Mouse (Mus musculus) right cerebral cortex, postnatal 4 days (tissue): ENCODE data around the gene Tnfsf9.

ENCODE experiments used
- DNase-seq: peaks from one replicate; pipeline ENCODE4 v3.0.0-alpha.2; 2022

Gene Tnfsf9

DNA sequence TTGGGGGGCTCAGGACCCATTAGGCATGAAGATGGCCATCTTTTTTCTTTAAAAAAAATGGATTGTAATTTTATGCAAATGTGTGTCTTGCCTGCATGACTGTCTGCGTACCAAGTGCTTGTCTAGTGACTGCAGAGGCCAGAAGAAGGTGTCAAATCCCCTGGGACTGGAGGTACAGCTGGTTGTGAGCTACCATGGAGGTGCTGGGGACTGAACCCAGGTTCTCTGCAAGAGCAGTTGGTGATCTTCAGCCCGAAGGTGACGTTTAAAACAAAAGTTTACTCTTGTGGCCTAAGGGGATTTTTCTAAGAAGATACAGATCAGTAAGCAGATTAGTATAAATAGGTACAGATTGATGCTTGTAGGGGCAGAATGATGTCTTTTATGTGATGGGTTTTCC, 30.5 kb downstream of the Tnfsf9 start:
- no peak for DNase-seq

- DNase-seq: no peak
These were observed 33.6 kb downstream of the Tnfsf9 start for GRCm38 (mm10) chr17:57138676-57139075.

GRCm38 (mm10) chr17:57139708-57140107, 34.6 kb downstream of the Tnfsf9 start:
- DNase-seq: no peak

GRCm38 (mm10) chr17:57143704-57144103, 38.6 kb downstream of the Tnfsf9 start:
- DNase-seq: no peak

DNA sequence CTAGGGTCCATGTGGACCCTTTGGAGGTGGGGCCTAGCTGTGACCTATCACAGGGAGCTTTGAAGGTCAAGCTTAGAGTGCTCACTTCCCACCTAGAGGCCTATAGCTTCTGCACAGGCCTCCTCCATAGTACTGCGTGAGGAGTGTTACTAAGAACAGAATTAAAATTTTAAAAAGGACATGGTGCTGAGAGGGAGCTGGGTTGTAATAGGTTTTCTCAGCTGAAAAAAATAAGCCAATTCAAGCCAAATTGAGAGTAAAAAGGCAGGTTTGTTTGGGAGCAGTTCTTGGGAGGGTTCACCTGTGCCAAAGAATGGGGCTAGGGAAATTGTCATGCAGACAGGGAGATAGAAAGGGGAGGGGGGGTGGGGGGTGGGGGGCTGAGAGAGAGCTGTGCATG, 40.0 kb downstream of the Tnfsf9 start:
- no peak for DNase-seq

DNA sequence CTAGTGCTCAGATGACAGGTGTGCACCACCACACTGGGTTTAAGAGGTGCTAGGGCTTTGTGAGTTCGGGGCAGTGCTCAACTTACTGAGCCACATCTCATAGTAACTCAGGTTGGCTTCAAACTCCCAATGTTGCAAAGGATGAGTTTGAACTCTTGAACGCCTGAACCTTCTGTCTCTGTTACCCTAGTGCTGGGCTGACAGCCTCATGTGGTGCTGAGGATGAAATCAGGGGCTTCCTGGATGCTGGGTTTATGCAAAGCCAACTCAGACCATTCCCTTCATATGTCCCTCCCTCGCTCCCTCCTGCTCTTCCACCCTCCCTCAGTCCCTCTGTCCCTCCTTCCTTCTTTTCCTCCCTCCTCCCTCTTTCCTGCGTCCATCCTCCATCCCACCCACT, 43.2 kb downstream of the Tnfsf9 start:
- DNase-seq: no peak

DNA sequence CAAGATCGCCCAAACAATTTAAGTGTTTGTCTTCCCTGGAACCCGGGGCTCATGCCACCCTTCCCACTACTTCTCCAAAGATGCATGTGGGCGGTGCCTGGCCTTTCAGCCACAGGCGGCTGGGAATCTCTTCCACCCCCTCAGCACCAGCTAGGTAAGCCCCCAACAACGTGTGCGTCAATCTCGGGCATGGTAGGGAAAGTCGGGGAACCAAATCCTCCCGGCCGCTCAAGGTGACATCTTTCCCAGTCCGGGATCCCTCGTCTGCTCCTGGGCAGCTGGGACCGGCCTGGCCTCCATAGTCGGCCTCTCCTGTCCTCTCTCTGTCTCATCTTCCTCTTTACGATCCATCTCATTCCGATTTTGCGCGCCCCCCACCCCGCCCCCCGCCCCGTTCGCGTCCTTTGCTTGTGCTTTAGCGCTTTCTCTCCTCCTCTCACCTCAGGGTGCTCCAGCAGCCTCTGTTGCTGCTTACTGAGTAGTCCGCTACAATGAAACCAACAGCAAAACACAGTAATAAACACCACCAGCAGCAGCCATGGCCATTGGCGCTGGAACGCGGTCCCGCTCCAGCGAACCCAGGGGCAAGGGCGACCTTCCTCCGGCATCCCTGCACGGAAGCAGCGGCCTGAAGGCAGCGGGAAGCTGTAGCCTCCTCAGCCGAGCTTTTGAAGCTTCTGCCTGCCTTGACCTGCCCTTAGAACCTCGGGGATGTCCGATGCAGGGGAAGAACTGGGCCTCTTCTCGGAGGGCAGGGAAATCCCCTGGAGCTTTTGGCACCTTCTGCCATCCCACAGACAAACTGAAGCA, 44.1 kb downstream of the Tnfsf9 start, which contains the start of gene Cd70:
TSS of gene Cd70 (minus strand) at position 784 of the 810 bp plus-strand sequence.
- peak; percentile 11 for DNase-seq

DNA sequence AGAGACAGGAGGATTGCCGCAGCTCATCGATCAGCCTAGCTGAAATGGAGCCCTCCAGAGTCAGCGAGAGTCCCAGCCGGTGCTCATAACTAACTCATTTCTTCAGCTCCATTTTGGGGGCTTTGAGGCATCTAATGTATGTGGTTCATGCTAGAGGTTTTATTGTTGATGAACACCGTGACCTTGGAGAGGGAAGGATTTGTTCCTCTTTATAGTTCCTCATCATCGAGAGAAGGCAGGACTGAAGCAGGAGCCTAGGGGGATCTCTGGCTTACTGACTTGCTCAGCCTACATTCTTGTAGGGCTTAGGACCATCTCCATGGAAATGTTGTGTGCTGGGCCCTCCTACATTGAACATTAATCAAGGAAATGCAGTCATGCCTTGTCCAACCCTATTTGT, 47.9 kb downstream of the Tnfsf9 start:
- DNase-seq: no peak

GRCm38 (mm10) chr17:57153787-57154186, 48.7 kb downstream of the Tnfsf9 start:
- DNase-seq: no peak
